Mouse (Mus musculus) heart, postnatal 10 days (tissue): Measurements from ENCODE around the gene Pdzd8. TPM values are rescaled to one million over a fixed set of nuclear protein-coding genes. Genes with fewer than 3 reads are reported as not detected.
A peak's percentile ranks its signal among the peaks of the same experiment; 100 is the strongest.

ENCODE experiments used
- DNase-seq, 2 experiments: peaks; one replicate each; pipeline ENCODE4 v3.0.0; 2021
- intact Hi-C: fragments of 180-260 bp; cut with DNase I; formaldehyde crosslinking; loops from one replicate; pipeline ENCODE4 v1.15.1; 2025
- total RNA-seq, 2 experiments: library from RNA; stranded (reverse); gene quantifications; 2 replicates each; pipeline ENCODE4 v1.2.3; 2021

The Pdzd8 gene
- total RNA-seq, 2 experiments from 2014 or later: 30.4 to 31.3 TPM

- intact Hi-C loops: no loop called here
- no peak for DNase-seq
These were observed 63.6 kb downstream of the Pdzd8 start for GRCm38 (mm10) chr19:59282001-59282400.

GRCm38 (mm10) chr19:59280841-59281240 is 64.7 kb downstream of the Pdzd8 start:
- intact Hi-C loops: no loop called here
- peak; percentile 30 to 35 for DNase-seq

GRCm38 (mm10) chr19:59276354-59276753 is 69.2 kb downstream of the Pdzd8 start:
- DNase-seq: no peak
- intact Hi-C loops: no loop called here

- intact Hi-C loops: no loop called here
- DNase-seq: no peak
These were observed 72.4 kb downstream of the Pdzd8 start for GRCm38 (mm10) chr19:59273190-59273589.

GRCm38 (mm10) chr19:59267417-59267963 is 78.1 kb downstream of the Pdzd8 start:
- intact Hi-C loops: no loop called here
- peak; percentile 16 to 18 for DNase-seq

GRCm38 (mm10) chr19:59265907-59266306 is 79.7 kb downstream of the Pdzd8 start:
- DNase-seq: no peak
- intact Hi-C loops: no loop called here

- intact Hi-C loops: no loop called here
- DNase-seq: no peak
These were observed 80.6 kb downstream of the Pdzd8 start for GRCm38 (mm10) chr19:59264838-59265532.

GRCm38 (mm10) chr19:59263171-59263570 is 82.4 kb downstream of the Pdzd8 start:
- no peak for DNase-seq
- intact Hi-C loops: no loop called here

- DNase-seq: no peak
- intact Hi-C loops: no loop called here
These were observed 84.0 kb downstream of the Pdzd8 start for GRCm38 (mm10) chr19:59261604-59262003.

- intact Hi-C loops: no loop called here
- peak in 1 of 2 experiments; percentile 6 for DNase-seq
These were observed 84.7 kb downstream of the Pdzd8 start, which contains the start of gene Slc18a2 for GRCm38 (mm10) chr19:59260718-59261442. TSS of gene Slc18a2 (plus strand) at chr19:59260896.

- DNase-seq: no peak
- intact Hi-C loops: no loop called here
These were observed 85.9 kb downstream of the Pdzd8 start for GRCm38 (mm10) chr19:59259633-59260032.

- DNase-seq: no peak
- intact Hi-C loops: no loop called here
These were observed 92.9 kb downstream of the Pdzd8 start for GRCm38 (mm10) chr19:59252651-59253050.

GRCm38 (mm10) chr19:59248553-59249286 is 96.9 kb downstream of the Pdzd8 start:
- no peak for DNase-seq
- intact Hi-C loops: no loop called here

GRCm38 (mm10) chr19:59248144-59248543 is 97.4 kb downstream of the Pdzd8 start:
- intact Hi-C loops: no loop called here
- DNase-seq: no peak

Other genes starting within 250 kb of the Pdzd8 start
- not detected for gene Vax1, start 175.7 kb downstream of the Pdzd8 start, total RNA-seq
- gene Kcnk18, start 126.6 kb downstream of the Pdzd8 start, total RNA-seq: not detected
- gene Slc18a2, start 84.9 kb downstream of the Pdzd8 start, total RNA-seq: 1 to 10 TPM; 1.1 to 1.4 TPM
- gene Rps12-ps3, start 23.5 kb downstream of the Pdzd8 start, total RNA-seq: 100 to 1,000 TPM; 323 to 397 TPM
- gene Emx2, start 112.6 kb upstream of the Pdzd8 start, total RNA-seq: not detected